ENCODE assay signal across 10 mouse cellular contexts in the genomic region with DNA sequence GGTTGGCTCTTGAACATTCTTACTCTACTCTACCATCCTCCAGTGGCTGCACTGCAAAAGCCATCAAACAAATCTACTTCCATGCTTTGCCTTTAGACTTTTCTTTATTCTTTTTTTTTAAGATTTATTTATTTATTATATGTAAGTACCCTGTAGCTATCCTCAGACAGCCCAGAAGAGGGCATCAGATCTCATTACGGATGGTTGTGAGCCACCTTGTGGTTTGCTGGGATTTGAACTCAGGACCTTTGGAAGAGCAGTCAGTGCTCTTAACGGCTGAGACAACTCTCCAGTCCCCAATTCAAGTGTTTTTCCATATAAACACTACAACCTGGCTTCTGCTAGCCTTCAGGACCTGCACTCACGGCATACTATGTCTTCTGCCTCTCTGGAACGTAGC. TPM values are rescaled to one million over a fixed set of nuclear protein-coding genes. Genes with fewer than 3 reads are reported as not detected.
DNase-seq lines count a peak whose midpoint lies in the region; ATAC-seq and TF ChIP-seq lines count a peak whose summit lies in the region.
"Had no signal": no experiment of that assay in that cellular context is flagged by ENCODE, and none has a peak within 500 bp of the region (broad histone marks: within the 10 kb centered on the region; RNA-seq: fewer than 3 reads in every experiment).

No protein-coding gene starts in this region.

- peaks cover 7% of the 10 kb centered on the region; the same call in 1 of the 2 replicates for H3K4me1 ChIP-seq in lung, postnatal 0 days (ENCODE audit: insufficient read depth, low read depth, low read length)
- H3K4me1 ChIP-seq in hindbrain, embryonic 14.5 days (replicated peaks; ENCODE audit: control insufficient read depth, insufficient read depth, low read length) = peaks cover 28% of the 10 kb centered on the region

- no peak overlapping the region for H3K4me3 ChIP-seq in lung, postnatal 0 days (ENCODE audit: low read depth, low read length)
- H3K4me3 ChIP-seq in hindbrain, embryonic 14.5 days (replicated peaks; ENCODE audit: low read length) = 0 out of 2 replicates have a peak overlapping the region, but pooled peaks have one; percentile 100
- H3K4me3 ChIP-seq in myocyte = peak overlapping the region; percentile 88

- TF ChIP-seq POLR2A in myocyte (IDR thresholded peaks at IDR 0.05; ENCODE audit: insufficient read length, low read depth) = no peak

- peak; percentile 44 for DNase-seq in CD4-positive, CD25-positive, alpha-beta regulatory T cell, adult 2 months (ENCODE audit: low read depth, low spot score)
- DNase-seq in lung, postnatal 0 days (ENCODE audit: low spot score) = no peak
- DNase-seq in lung, postnatal 14 days = no peak
- no peak for DNase-seq in hindbrain, embryonic 14.5 days (ENCODE audit: low spot score)
- DNase-seq in retina, postnatal 1 day = no peak
- no peak for DNase-seq in embryo, embryonic 10 days (ENCODE audit: low spot score)

- H3K4me2 ChIP-seq in lung, postnatal 0 days (replicated peaks; ENCODE audit: low read depth, low read length) = no peak overlapping the region
- peak overlapping the region; percentile 92 for H3K4me2 ChIP-seq in hindbrain, embryonic 14.5 days (replicated peaks)
- peak overlapping the region; percentile 82 for H3K4me2 ChIP-seq in myocyte (ENCODE audit: low read depth)

- WGBS in lung, postnatal 0 days = 67% methylated on average over 4 of the region's 4 CpGs
- 89% methylated on average over 4 of the region's 4 CpGs for WGBS in hindbrain, embryonic 14.5 days

- H3K27me3 ChIP-seq in lung, postnatal 0 days (replicated peaks; ENCODE audit: insufficient read depth, low read length) = no peaks in the 10 kb centered on the region
- H3K27me3 ChIP-seq in hindbrain, embryonic 14.5 days (ENCODE audit: control insufficient read depth, insufficient read depth, low read length) = no peaks in the 10 kb centered on the region
- H3K27me3 ChIP-seq in myocyte (ENCODE audit: control insufficient read depth, insufficient read depth, insufficient read length) = no peaks in the 10 kb centered on the region

- H3K36me3 ChIP-seq in lung, postnatal 0 days (ENCODE audit: insufficient read depth, low read length) = no peaks in the 10 kb centered on the region
- H3K36me3 ChIP-seq in hindbrain, embryonic 14.5 days (replicated peaks; ENCODE audit: control insufficient read depth, insufficient read depth) = no peaks in the 10 kb centered on the region
- H3K36me3 ChIP-seq in myocyte (ENCODE audit: control insufficient read depth, insufficient read depth) = no peaks in the 10 kb centered on the region

- H3K9me3 ChIP-seq in lung, postnatal 0 days (ENCODE audit: low read length) = no peaks in the 10 kb centered on the region
- no peaks in the 10 kb centered on the region for H3K9me3 ChIP-seq in hindbrain, embryonic 14.5 days (ENCODE audit: control insufficient read depth, low read length)

- no peak for ATAC-seq in CD4-positive, CD25-positive, alpha-beta regulatory T cell, adult 4 months
- ATAC-seq in lung, postnatal 0 days = no peak
- no peak for ATAC-seq in hindbrain, embryonic 14.5 days (ENCODE audit: low FRiP score)

- H3ac ChIP-seq in myocyte (ENCODE audit: control insufficient read depth, insufficient read length) = no peak overlapping the region

- no peak for TF ChIP-seq EP300 in lung, postnatal 0 days (IDR thresholded peaks at IDR 0.05)

- peaks cover 54% of the 10 kb centered on the region for H3K79me2 ChIP-seq in myocyte (ENCODE audit: control insufficient read depth, insufficient read depth)

- H3K27ac ChIP-seq in lung, postnatal 0 days (ENCODE audit: low read length) = no peak overlapping the region
- H3K27ac ChIP-seq in hindbrain, embryonic 14.5 days = no peak overlapping the region

- H3K9ac ChIP-seq in lung, postnatal 0 days (replicated peaks; ENCODE audit: low read depth) = no peak overlapping the region
- H3K9ac ChIP-seq in hindbrain, embryonic 14.5 days = no peak overlapping the region

- TF ChIP-seq CTCF in lung, postnatal 0 days (IDR thresholded peaks at IDR 0.05) = peak; percentile 45

TF ChIP-seq in myocyte, 11 proteins besides CTCF, POLR2A, EP300 and RAD21:
- TF ChIP-seq CEBPB (IDR thresholded peaks at IDR 0.05; ENCODE audit: insufficient read depth, poor library complexity, severe bottlenecking) (no peak), TCF3 (IDR thresholded peaks at IDR 0.05; ENCODE audit: insufficient read length, low read depth) (no peak), MYOD1 (IDR thresholded peaks at IDR 0.05; ENCODE audit: control insufficient read depth in 1 of 3, insufficient read length in 2 of 3, low read depth in 2 of 3) (no peak), REST (IDR thresholded peaks at IDR 0.05; ENCODE audit: insufficient read depth, insufficient read length) (no peak), USF1 (IDR thresholded peaks at IDR 0.05; ENCODE audit: low read depth) (no peak), SRF (IDR thresholded peaks at IDR 0.05; ENCODE audit: control insufficient read depth, insufficient read length, low read depth) (no peak), MAX (IDR thresholded peaks at IDR 0.05; ENCODE audit: low read depth) (no peak), TCF12 (IDR thresholded peaks at IDR 0.05; ENCODE audit: insufficient read depth, poor library complexity, severe bottlenecking) (no peak), MYOG (IDR thresholded peaks at IDR 0.05; ENCODE audit: control insufficient read depth in 1 of 3, insufficient read depth in 1 of 3, insufficient read length in 2 of 3, low read depth in 2 of 3) (no peak), POLR2AphosphoS2 (IDR thresholded peaks at IDR 0.05; ENCODE audit: insufficient read length, low read depth) (no peak), E2F4 (IDR thresholded peaks at IDR 0.05; ENCODE audit: insufficient read depth) (no peak)

RNA-seq across cellular contexts. Expression of a gene that starts 1.6 kb away (rescaled TPM):
- polyA plus RNA-seq in CD4-positive, CD25-positive, alpha-beta regulatory T cell, adult 4 months (2017; shearing (Covaris generic)) = 10 to 100 TPM; 31.6 to 33.7 TPM
- polyA plus RNA-seq in lung, postnatal 0 days (2015; fragmentation: Nextera tagmentation; extraction: Ambion mirVana) = 36.5 and 37.9 TPM in 2 replicates
- polyA plus RNA-seq in hindbrain, embryonic 14.5 days (2014; fragmentation: Nextera tagmentation; extraction: Ambion mirVana) = 72.1 and 75.3 TPM in 2 replicates
- polyA plus RNA-seq in myocyte (2012; fragmentation: generic; extraction: Trizol) = 22.8 TPM

RNA-seq across cellular contexts. Expression of a gene that starts 12.9 kb away (rescaled TPM):
- polyA plus RNA-seq in CD4-positive, CD25-positive, alpha-beta regulatory T cell, adult 4 months (2017; shearing (Covaris generic)) = 1 to 10 TPM; 4.6 to 6.4 TPM
- 22.0 and 24.8 TPM in 2 replicates for polyA plus RNA-seq in lung, postnatal 0 days (2015; fragmentation: Nextera tagmentation; extraction: Ambion mirVana)
- 27.3 and 27.6 TPM in 2 replicates for polyA plus RNA-seq in hindbrain, embryonic 14.5 days (2014; fragmentation: Nextera tagmentation; extraction: Ambion mirVana)
- polyA plus RNA-seq in myocyte (2012; fragmentation: generic; extraction: Trizol) = 7.7 TPM

RNA-seq across cellular contexts. Expression of a gene that starts 44.8 kb away (rescaled TPM):
- polyA plus RNA-seq in CD4-positive, CD25-positive, alpha-beta regulatory T cell, adult 4 months (2017; shearing (Covaris generic)) = 1 to 10 TPM; 5.3 to 6.2 TPM
- polyA plus RNA-seq in lung, postnatal 0 days (2015; fragmentation: Nextera tagmentation; extraction: Ambion mirVana) = 10.6 and 12.9 TPM in 2 replicates
- polyA plus RNA-seq in hindbrain, embryonic 14.5 days (2014; fragmentation: Nextera tagmentation; extraction: Ambion mirVana) = 19.4 and 19.7 TPM in 2 replicates
- polyA plus RNA-seq in myocyte (2012; fragmentation: generic; extraction: Trizol) = 3.1 TPM

RNA-seq across cellular contexts. Expression of a gene that starts 45.0 kb away (rescaled TPM):
- polyA plus RNA-seq in CD4-positive, CD25-positive, alpha-beta regulatory T cell, adult 4 months (2017; shearing (Covaris generic)) = not detected
- 0.70 and 1.3 TPM in 2 replicates for polyA plus RNA-seq in lung, postnatal 0 days (2015; fragmentation: Nextera tagmentation; extraction: Ambion mirVana)
- not detected in 2 replicates for polyA plus RNA-seq in hindbrain, embryonic 14.5 days (2014; fragmentation: Nextera tagmentation; extraction: Ambion mirVana)
- not detected for polyA plus RNA-seq in myocyte (2012; fragmentation: generic; extraction: Trizol)
- polyA plus RNA-seq: C2C12; spleen, adult 2 months had no signal

RNA-seq across cellular contexts. Expression of a gene that starts 48.5 kb away (rescaled TPM):
- not detected for polyA plus RNA-seq in CD4-positive, CD25-positive, alpha-beta regulatory T cell, adult 4 months (2017; shearing (Covaris generic))
- 0.05 and 0.13 TPM in 2 replicates for polyA plus RNA-seq in lung, postnatal 0 days (2015; fragmentation: Nextera tagmentation; extraction: Ambion mirVana)
- 0.37 and 0.40 TPM in 2 replicates for polyA plus RNA-seq in hindbrain, embryonic 14.5 days (2014; fragmentation: Nextera tagmentation; extraction: Ambion mirVana)
- polyA plus RNA-seq in myocyte (2012; fragmentation: generic; extraction: Trizol) = not detected
- polyA plus RNA-seq: spleen, adult 2 months had no signal
